Mouse (Mus musculus) adrenal gland, postnatal 14 days (tissue): ENCODE data around the gene Defb45. TPM values are rescaled to one million over a fixed set of nuclear protein-coding genes. Genes with fewer than 3 reads are reported as not detected.

Experiments
- DNase-seq: peaks from one replicate; pipeline ENCODE4 v3.0.0; 2021; ENCODE audit warnings: mixed read lengths
- total RNA-seq: library from RNA; stranded (reverse); gene quantifications from 2 replicates; pipeline ENCODE4 v1.2.3, GENCODE M21; 2021

The Defb45 gene
- total RNA-seq, 1 experiment from 2014 or later: not detected

- no peak for DNase-seq
Measured at GRCm38 (mm10) chr2:152607746-152608145, 8.5 kb upstream of the Defb45 start.

DNA sequence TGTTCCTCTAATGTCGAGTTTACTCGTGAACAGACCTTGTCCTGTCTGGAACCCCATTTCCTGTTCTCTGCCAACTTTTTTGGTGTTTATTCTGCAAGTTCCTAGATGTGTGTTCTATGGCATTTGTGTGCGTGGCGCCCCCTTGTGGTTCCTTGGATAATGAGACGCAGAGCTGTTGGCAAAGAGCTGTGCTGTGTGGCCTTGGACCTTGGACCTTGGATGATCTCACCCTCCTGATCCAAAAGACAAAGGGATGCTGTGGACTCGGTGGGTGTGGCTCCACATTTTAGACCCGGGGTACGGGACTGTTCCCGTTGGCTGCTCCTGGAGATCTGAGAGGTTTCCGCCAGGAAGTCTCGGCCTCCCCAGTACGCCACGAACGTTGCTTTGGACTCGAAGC is 4.9 kb upstream of the Defb45 start, which contains the start of gene Defb36:
Defb36 (plus strand) TSS at position 271 of the 400 bp plus-strand sequence.
- peak; percentile 90 for DNase-seq

GRCm38 (mm10) chr2:152601275-152601960 is 2.2 kb upstream of the Defb45 start:
- no peak for DNase-seq

DNA sequence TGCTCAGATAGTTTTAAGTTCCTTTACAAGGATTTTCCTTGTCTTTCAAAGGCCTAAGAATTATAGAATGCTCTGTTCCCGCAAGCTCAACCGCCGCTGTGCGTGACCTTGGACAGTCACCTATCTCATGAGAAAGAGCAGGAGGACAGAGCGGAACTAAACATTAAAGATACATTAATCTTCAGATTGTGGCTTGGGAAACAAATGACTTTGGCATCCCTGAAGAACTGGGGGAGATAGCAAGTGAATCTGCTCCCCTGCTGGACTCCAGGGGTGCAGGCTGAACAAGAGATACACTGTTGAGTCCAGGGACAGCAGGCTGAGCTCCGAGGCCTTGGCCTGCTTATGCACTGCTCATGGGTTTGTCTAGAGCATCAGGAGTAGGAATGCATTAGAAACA is 877 bp upstream of the Defb45 start:
- peak; percentile 42 for DNase-seq

- DNase-seq: no peak
Measured at GRCm38 (mm10) chr2:152589021-152589420, 10.2 kb downstream of the Defb45 start.

DNA sequence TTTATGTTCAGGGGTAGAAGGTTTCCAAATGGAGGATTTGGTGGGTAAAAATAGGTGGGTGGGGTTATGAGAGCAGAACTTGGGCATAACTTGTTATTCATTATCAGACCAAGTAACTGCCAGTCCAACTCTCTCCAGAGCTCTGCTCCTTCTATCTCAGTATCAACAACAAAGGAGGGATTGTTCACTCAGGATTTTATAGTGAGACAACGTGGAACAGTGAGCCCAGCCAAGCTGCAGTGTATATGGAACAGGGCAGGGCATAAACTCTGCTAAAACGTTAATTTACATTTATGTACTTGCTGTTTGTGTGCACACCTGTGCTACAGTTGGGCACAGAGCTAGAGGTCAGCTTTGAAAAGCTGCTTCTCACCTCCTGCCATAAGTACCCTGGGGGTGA is 10.7 kb downstream of the Defb45 start:
- DNase-seq: no peak

- DNase-seq: peak; percentile 63
Measured at GRCm38 (mm10) chr2:152586926-152587560, 12.2 kb downstream of the Defb45 start.

- DNase-seq: no peak
Measured at GRCm38 (mm10) chr2:152580612-152581011, 18.6 kb downstream of the Defb45 start.

- peak; percentile 32 for DNase-seq
Measured at GRCm38 (mm10) chr2:152580107-152580506, 19.1 kb downstream of the Defb45 start, which contains the start of gene Defb19. Defb19 (minus strand) TSS chr2:152580312.

DNA sequence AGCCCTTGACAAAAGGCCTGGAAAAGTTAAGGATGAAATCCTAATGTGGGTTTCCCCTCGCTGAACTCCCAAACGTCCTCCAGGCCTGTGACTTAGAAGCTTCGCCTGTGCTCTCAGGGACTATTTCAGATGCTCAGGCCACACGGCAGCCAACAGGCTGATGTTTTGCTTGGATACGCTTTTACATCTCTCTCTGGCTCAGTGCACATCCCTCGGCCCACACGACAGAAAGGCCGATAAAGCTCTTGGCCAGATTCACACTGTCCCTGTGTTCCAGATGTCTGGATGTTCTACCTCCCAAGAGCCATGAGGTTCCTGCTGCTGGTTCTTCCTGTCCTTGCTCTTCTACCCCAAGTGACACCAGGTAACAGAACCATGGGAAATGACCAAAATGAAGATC is 25.7 kb downstream of the Defb45 start:
- no peak for DNase-seq

DNA sequence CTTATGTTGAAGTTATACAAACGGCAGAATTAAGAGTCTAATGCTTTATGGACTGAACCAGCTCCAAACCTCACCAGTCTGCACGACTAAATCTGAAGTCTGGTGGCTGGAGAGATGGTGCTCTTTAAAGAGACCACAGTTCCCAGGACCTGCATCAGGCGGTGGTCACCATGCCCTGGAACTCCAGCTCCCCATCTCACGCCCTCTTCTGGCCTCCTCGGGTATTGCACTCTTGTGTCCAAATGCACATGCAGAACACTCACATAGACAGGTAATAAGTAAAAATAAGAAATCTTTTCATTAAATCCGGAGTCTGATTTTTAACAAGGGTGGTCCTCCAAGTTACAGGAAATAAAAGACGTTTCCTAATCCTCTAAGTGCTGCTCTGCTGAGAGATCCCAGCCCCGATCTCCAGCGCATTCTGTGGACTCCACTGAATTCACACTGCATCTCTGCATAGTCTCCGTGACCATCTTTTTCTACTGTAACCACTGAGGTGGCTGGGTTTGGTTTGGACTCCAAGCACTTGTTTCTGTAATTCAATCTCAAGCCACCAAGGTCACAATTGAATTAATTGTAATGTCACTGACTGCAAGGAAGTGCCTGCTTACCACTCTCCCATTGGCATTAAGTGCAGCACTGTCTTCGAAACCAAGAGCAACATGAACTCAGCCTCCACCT is 26.9 kb downstream of the Defb45 start, which contains the start of gene Defb21:
Defb21 (plus strand) TSS at position 631 of the 681 bp plus-strand sequence.
- DNase-seq: peak; percentile 38

- no peak for DNase-seq
Measured at GRCm38 (mm10) chr2:152570313-152570712, 28.9 kb downstream of the Defb45 start.

- DNase-seq: no peak
Measured at GRCm38 (mm10) chr2:152569881-152570280, 29.3 kb downstream of the Defb45 start.

GRCm38 (mm10) chr2:152569038-152569437 is 30.2 kb downstream of the Defb45 start, which contains the start of gene Gm17416:
Gm17416 (plus strand) TSS chr2:152569338.
- no peak for DNase-seq

DNA sequence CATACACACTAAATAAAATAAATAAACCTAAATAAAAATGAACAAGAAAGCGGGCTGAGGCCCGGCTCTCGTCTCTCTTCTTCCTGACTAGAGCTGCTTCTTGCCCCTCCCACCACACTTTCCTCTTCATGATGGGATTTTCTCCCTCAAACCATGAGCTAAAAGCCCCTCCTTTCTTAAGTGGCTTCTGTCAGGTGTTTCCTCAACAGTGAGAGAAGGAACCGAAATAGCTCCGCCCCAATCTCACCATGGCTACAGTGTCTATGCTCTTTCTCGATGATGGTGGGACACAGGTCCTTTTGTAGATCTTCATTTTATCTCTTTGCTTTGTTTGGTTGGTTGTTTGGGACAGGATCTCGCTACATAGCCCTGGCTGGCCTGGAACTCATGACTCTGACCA is 42.5 kb downstream of the Defb45 start:
- no peak for DNase-seq

DNA sequence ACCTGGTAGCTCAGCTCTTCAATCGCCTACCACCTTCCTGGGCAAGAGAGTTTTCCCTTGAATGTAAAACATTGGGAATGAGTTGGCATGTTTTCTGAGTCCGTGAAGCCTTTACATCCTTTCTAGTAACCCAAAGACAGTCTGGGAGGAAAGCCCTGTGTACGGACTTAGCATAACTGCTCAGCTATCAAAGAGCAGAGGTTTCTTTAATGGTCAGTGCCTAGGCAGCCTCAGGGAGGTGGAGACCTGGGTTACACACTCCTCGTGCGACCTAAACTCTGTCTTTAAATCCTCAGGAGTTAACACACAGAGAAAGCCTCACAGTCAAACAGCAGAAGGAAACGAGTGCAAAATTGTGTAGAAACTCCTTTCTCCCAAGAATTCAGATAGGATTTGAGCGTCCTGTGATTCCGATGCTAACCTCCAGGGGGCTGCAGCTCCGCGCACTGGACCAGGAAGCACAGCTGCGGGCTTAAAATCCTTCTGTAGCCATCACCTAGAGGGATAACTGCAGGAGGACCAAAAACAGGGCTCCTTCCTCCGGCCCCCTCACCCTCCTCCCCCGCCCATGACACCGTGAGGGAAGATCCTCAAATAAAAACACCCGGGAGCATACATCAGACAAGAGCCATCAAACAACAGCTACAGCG is 45.3 kb downstream of the Defb45 start:
- peak; percentile 80 for DNase-seq

DNA sequence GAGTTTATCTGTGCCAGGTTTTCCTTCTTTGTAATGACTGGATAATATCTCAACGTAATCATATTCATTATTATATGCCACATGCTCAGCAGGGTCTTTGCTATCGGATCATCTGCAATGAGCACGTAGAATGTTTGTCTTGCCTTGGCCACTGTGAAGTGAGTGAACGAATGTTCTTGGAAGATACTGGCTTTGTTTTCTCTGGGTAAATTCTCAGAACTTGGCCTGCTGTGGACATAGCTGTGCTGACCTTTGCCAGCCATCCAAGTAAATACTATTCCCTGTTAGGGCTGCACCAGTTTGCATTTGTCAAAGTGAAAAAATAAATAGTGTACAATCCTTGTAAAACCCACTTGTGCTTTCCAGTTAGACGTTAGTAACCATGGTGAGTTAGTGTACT is 51.1 kb downstream of the Defb45 start:
- DNase-seq: no peak

- DNase-seq: peak; percentile 83
Measured at GRCm38 (mm10) chr2:152544691-152545090, 54.5 kb downstream of the Defb45 start.

DNA sequence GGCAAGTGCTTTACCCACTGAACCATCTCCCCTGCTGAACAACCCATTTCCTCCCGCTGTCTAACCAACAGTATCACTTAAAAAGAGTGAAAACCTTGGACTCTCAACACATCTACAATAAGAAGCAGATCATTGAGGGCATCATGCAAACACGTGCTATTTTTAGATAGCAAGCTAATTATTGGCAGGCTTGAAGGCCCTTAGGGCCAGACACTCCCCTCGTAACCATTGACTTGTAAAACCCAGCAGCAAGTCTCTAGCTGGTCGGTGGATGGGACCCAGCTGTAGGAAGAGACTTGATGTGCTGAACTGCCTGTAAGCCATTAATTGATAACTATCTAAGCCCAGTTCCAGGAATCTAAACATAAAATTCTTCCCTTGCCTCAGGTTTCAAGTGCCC is 55.7 kb downstream of the Defb45 start:
- DNase-seq: no peak
